Mouse (Mus musculus): Measurements from ENCODE around the gene Gm45521. TPM values are rescaled to one million over a fixed set of nuclear protein-coding genes. Genes with fewer than 3 reads are reported as not detected.

Gm45521 gene
- polyA plus RNA-seq, 2 experiments: not detected

- no peaks in the 10 kb centered on the region for H3K27me3 ChIP-seq (ENCODE audit: control insufficient read depth, insufficient read depth, low read length)
- no peak for ATAC-seq (ENCODE audit: low FRiP score, low read depth)
- TF ChIP-seq POLR2A (IDR thresholded peaks at IDR 0.05; ENCODE audit: borderline replicate concordance, extremely low read depth, insufficient read depth, insufficient read length): no peak
- H3K9me3 ChIP-seq (ENCODE audit: control insufficient read depth, low read length): no peaks in the 10 kb centered on the region
- WGBS: 90% methylated on average over 3 of the region's 3 CpGs
- H3K36me3 ChIP-seq (ENCODE audit: control insufficient read depth, insufficient read depth, low read length): no peaks in the 10 kb centered on the region
- no peak for DNase-seq (ENCODE audit: low spot score)
- no peak overlapping the region for H3K4me2 ChIP-seq (replicated peaks; ENCODE audit: low read depth, low read length, severe bottlenecking)
- H3K4me1 ChIP-seq (ENCODE audit: control insufficient read depth, insufficient read depth, low read length): 0 out of 2 replicates have a peak, but pooled peaks cover 5% of the 10 kb centered on the region
- no peak overlapping the region for H3K9ac ChIP-seq (ENCODE audit: low read depth, low read length, severe bottlenecking)
- H3K4me3 ChIP-seq (replicated peaks; ENCODE audit: low read length): no peak overlapping the region
- H3K27ac ChIP-seq (replicated peaks; ENCODE audit: low read depth, low read length): no peak overlapping the region
Measured at GRCm38 (mm10) chr14:7989961-7990360, 32.9 kb downstream of the Gm45521 start.

- Histone ChIP-seq H3K4me1 (ENCODE audit: control insufficient read depth, insufficient read depth, low read length) (0 out of 2 replicates have a peak, but pooled peaks cover 5% of the 10 kb centered on the region), H3K36me3 (ENCODE audit: control insufficient read depth, insufficient read depth, low read length) (no peaks in the 10 kb centered on the region), H3K4me2 (replicated peaks; ENCODE audit: low read depth, low read length, severe bottlenecking) (no peak overlapping the region), H3K27me3 (ENCODE audit: control insufficient read depth, insufficient read depth, low read length) (no peaks in the 10 kb centered on the region), H3K9ac (ENCODE audit: low read depth, low read length, severe bottlenecking) (no peak overlapping the region), H3K27ac (replicated peaks; ENCODE audit: low read depth, low read length) (no peak overlapping the region), H3K9me3 (ENCODE audit: control insufficient read depth, low read length) (no peaks in the 10 kb centered on the region), H3K4me3 (replicated peaks; ENCODE audit: low read length) (no peak overlapping the region)
- DNase-seq (ENCODE audit: low spot score) (no peak), ATAC-seq (ENCODE audit: low FRiP score, low read depth) (no peak)
- TF ChIP-seq POLR2A (IDR thresholded peaks at IDR 0.05; ENCODE audit: borderline replicate concordance, extremely low read depth, insufficient read depth, insufficient read length): no peak
- 82% methylated on average over 5 of the region's 5 CpGs for WGBS
Measured at GRCm38 (mm10) chr14:7991108-7991776, 34.2 kb downstream of the Gm45521 start.

DNA sequence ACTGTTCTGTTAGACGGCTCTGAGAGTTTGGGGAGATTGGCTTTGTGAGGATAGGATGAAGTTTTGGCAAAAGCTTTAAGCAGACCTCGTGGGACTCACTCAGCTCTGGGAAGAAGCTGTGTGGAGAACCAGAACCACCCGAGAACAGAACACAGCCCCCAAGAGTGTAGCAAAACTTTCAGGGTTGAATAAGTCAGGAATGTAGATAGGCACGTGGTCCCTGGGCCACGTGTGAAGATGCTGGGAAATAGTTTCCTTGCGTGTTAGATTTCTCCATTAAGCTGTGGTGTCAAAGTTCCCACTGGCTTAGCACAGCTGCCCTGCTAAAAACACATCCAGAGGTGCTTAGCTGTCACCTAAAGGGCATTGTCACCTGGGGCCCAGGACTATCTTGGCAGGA, 35.1 kb downstream of the Gm45521 start:
- ATAC-seq (ENCODE audit: low FRiP score, low read depth) (peak; percentile 45; the same call in 1 of the 2 replicates), DNase-seq (ENCODE audit: low spot score) (no peak)
- no peak overlapping the region for H3K4me3 ChIP-seq (replicated peaks; ENCODE audit: low read length)
- H3K4me1 ChIP-seq (ENCODE audit: control insufficient read depth, insufficient read depth, low read length): 0 out of 2 replicates have a peak, but pooled peaks cover 5% of the 10 kb centered on the region
- no peak for TF ChIP-seq POLR2A (IDR thresholded peaks at IDR 0.05; ENCODE audit: borderline replicate concordance, extremely low read depth, insufficient read depth, insufficient read length)
- H3K27me3 ChIP-seq (ENCODE audit: control insufficient read depth, insufficient read depth, low read length): no peaks in the 10 kb centered on the region
- H3K9ac ChIP-seq (ENCODE audit: low read depth, low read length, severe bottlenecking): no peak overlapping the region
- WGBS: 42% methylated on average over 6 of the region's 6 CpGs
- H3K9me3 ChIP-seq (ENCODE audit: control insufficient read depth, low read length): no peaks in the 10 kb centered on the region
- H3K36me3 ChIP-seq (ENCODE audit: control insufficient read depth, insufficient read depth, low read length): no peaks in the 10 kb centered on the region
- H3K4me2 ChIP-seq (replicated peaks; ENCODE audit: low read depth, low read length, severe bottlenecking): no peak overlapping the region
- H3K27ac ChIP-seq (replicated peaks; ENCODE audit: low read depth, low read length): no peak overlapping the region

DNA sequence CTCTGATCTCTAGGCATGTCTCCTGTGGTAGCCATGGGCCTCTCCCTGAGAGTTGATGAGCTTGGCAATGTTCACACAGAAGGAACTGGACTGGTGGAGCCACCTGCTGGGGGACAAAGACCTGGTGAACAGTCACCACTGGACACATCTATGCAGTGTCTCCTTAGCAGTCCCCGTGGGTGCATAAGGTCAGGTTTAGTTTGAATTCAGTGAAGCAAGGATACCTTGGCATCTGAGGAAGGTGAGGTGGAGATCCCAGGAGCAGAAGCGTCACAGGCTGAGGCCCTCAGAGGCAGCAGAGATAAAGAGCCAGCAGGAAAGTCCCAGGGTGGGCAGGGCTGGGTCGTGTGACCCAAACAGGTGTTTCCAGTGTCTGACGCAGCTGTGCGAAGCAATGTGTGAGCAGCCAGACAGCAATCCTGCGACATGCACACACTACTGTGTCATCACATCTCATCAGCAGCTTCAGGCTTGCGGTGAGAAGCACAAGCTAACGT, 37.2 kb downstream of the Gm45521 start, which contains the start of gene Dnase1l3:
Dnase1l3 (minus strand) TSS at position 303 of the 497 bp plus-strand sequence.
- H3K4me2 ChIP-seq (replicated peaks; ENCODE audit: low read depth, low read length, severe bottlenecking): no peak within 1 kb of the TSS
- H3K36me3 ChIP-seq (ENCODE audit: control insufficient read depth, insufficient read depth, low read length): no peaks in the 10 kb centered on the region
- no peak for TF ChIP-seq POLR2A (IDR thresholded peaks at IDR 0.05; ENCODE audit: borderline replicate concordance, extremely low read depth, insufficient read depth, insufficient read length)
- no peak within 1 kb of the TSS for H3K4me3 ChIP-seq (replicated peaks; ENCODE audit: low read length)
- H3K27ac ChIP-seq (replicated peaks; ENCODE audit: low read depth, low read length): no peak within 1 kb of the TSS
- 0 out of 2 replicates have a peak, but pooled peaks cover 5% of the 10 kb centered on the region for H3K4me1 ChIP-seq (ENCODE audit: control insufficient read depth, insufficient read depth, low read length)
- no peak for ATAC-seq (ENCODE audit: low FRiP score, low read depth)
- H3K27me3 ChIP-seq (ENCODE audit: control insufficient read depth, insufficient read depth, low read length): peaks cover 3% of the 10 kb centered on the region; the same call in 1 of the 2 replicates
- H3K9me3 ChIP-seq (ENCODE audit: control insufficient read depth, low read length): no peaks in the 10 kb centered on the region
- DNase-seq (ENCODE audit: low spot score): no peak
- 62% methylated on average over 8 of the region's 8 CpGs for WGBS
- no peak within 1 kb of the TSS for H3K9ac ChIP-seq (ENCODE audit: low read depth, low read length, severe bottlenecking)

GRCm38 (mm10) chr14:7997255-7997696, 40.2 kb downstream of the Gm45521 start:
- no peak overlapping the region for H3K9ac ChIP-seq (ENCODE audit: low read depth, low read length, severe bottlenecking)
- no peak for TF ChIP-seq POLR2A (IDR thresholded peaks at IDR 0.05; ENCODE audit: borderline replicate concordance, extremely low read depth, insufficient read depth, insufficient read length)
- peak overlapping the region; percentile 16; the same call in 1 of the 2 replicates for H3K4me2 ChIP-seq (replicated peaks; ENCODE audit: low read depth, low read length, severe bottlenecking)
- H3K27me3 ChIP-seq (ENCODE audit: control insufficient read depth, insufficient read depth, low read length): peaks cover 29% of the 10 kb centered on the region
- ATAC-seq (ENCODE audit: low FRiP score, low read depth) (peak; percentile 51; the same call in 1 of the 2 replicates), DNase-seq (ENCODE audit: low spot score) (peak; percentile 71)
- H3K36me3 ChIP-seq (ENCODE audit: control insufficient read depth, insufficient read depth, low read length): no peaks in the 10 kb centered on the region
- H3K27ac ChIP-seq (replicated peaks; ENCODE audit: low read depth, low read length): no peak overlapping the region
- WGBS: 4% methylated on average over 15 of the region's 15 CpGs
- no peaks in the 10 kb centered on the region for H3K9me3 ChIP-seq (ENCODE audit: control insufficient read depth, low read length)
- H3K4me1 ChIP-seq (ENCODE audit: control insufficient read depth, insufficient read depth, low read length): peaks cover 3% of the 10 kb centered on the region; the same call in 1 of the 2 replicates
- H3K4me3 ChIP-seq (replicated peaks; ENCODE audit: low read length): no peak overlapping the region
